Mouse (Mus musculus) heart, embryonic 12.5 days (tissue): Measurements from ENCODE around the gene Zfp341. TPM values are rescaled to one million over a fixed set of nuclear protein-coding genes. Genes with fewer than 3 reads are reported as not detected.
A peak's percentile ranks its signal among the peaks of the same experiment; 100 is the strongest.

Source experiments
- ATAC-seq: fragments of 200-750 bp; cut with Nextera tagmentation; 2 replicates; pipeline ENCODE4 v1.8.0; 2017; ENCODE audit warnings: moderate TSS enrichment, moderate library complexity; ENCODE audit not compliant: insufficient number of reproducible peaks, low FRiP score
- H3K27ac ChIP-seq: fragments of 300-500 bp; sonication (generic); 2 replicates; pipeline ENCODE4 v1.5.1; 2016; ENCODE audit warnings: mild to moderate bottlenecking, moderate library complexity; ENCODE audit not compliant: poor library complexity, severe bottlenecking
- H3K27me3 ChIP-seq: fragments of 300-500 bp; sonication (generic); replicated peaks from 2 replicates; pipeline ENCODE4 v1.6.1; 2016; ENCODE audit warnings: mild to moderate bottlenecking, moderate library complexity
- H3K36me3 ChIP-seq: fragments of 300-500 bp; sonication (generic); 2 replicates; pipeline ENCODE4 v1.6.1; 2016; ENCODE audit warnings: mild to moderate bottlenecking, moderate library complexity
- H3K4me1 ChIP-seq: fragments of 300-500 bp; sonication (generic); replicated peaks from 2 replicates; pipeline ENCODE4 v1.6.1; 2016; ENCODE audit warnings: mild to moderate bottlenecking
- H3K4me2 ChIP-seq: fragments of 300-500 bp; sonication (generic); 2 replicates; pipeline ENCODE4 v1.6.1; 2016; ENCODE audit warnings: mild to moderate bottlenecking, moderate library complexity
- H3K4me3 ChIP-seq: fragments of 300-500 bp; sonication (generic); 2 replicates; pipeline ENCODE4 v1.5.1; 2016; ENCODE audit warnings: mild to moderate bottlenecking
- H3K9ac ChIP-seq: fragments of 300-500 bp; sonication (generic); 2 replicates; pipeline ENCODE4 v1.6.1; 2016; ENCODE audit warnings: mild to moderate bottlenecking, moderate library complexity
- H3K9me3 ChIP-seq: fragments of 300-500 bp; sonication (generic); replicated peaks from 2 replicates; pipeline ENCODE4 v1.6.1; 2016; ENCODE audit warnings: mild to moderate bottlenecking, moderate library complexity
- WGBS: fragments of 180-500 bp; shearing (Covaris S2); methylation state at CpG from one replicate; pipeline ENCODE4 v1.1.7; 2016; 5-methylcytosine and 5-hydroxymethylcytosine counted together
- polyA plus RNA-seq: library from polyadenylated mRNA; unstranded; fragments of >200 nt; fragmentation: Nextera tagmentation; extraction: Ambion mirVana; gene quantifications from 2 replicates; pipeline ENCODE4 v1.2.1, GENCODE M21; 2016

Zfp341 gene
- polyA plus RNA-seq, 1 experiment from 2014 or later: 0.78 TPM

DNA sequence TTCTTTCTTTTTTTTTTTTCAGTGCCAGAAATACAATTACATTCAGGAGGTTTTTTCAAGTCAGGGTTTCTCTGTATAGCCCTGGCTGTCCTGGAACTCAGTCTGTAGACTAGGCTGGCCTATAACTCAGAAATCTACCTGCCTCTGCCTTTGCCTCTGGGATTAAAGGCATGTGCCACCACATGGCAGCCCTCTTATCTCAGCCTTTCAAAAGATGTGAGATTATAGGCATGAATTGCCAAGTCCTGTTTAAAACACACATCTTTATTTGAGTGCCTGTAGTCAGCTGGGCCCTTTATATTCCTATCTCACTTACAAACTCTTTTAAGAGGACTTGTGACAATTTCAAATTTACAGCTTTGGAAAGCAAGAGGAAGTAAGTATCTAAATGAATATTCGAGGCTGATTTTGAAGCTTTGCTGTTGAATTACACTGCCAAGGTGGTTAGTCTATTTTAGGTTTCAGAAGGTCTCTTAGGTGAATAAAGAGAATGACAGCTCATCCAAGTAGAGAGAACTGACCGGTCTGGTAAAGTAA is 42.8 kb downstream of the Zfp341 start:
- peaks cover 28% of the 10 kb centered on the region for H3K4me1 ChIP-seq
- peak overlapping the region; percentile 88 for H3K4me2 ChIP-seq
- no peak overlapping the region for H3K9ac ChIP-seq
- H3K36me3 ChIP-seq: peaks cover 3% of the 10 kb centered on the region; the same call in 1 of the 2 replicates
- no peak overlapping the region for H3K27ac ChIP-seq
- WGBS: 80% methylated on average over 2 of the region's 2 CpGs
- peak overlapping the region; percentile 92; the same call in 1 of the 2 replicates for H3K4me3 ChIP-seq
- H3K9me3 ChIP-seq: no peaks in the 10 kb centered on the region
- H3K27me3 ChIP-seq: no peaks in the 10 kb centered on the region
- no peak for ATAC-seq

DNA sequence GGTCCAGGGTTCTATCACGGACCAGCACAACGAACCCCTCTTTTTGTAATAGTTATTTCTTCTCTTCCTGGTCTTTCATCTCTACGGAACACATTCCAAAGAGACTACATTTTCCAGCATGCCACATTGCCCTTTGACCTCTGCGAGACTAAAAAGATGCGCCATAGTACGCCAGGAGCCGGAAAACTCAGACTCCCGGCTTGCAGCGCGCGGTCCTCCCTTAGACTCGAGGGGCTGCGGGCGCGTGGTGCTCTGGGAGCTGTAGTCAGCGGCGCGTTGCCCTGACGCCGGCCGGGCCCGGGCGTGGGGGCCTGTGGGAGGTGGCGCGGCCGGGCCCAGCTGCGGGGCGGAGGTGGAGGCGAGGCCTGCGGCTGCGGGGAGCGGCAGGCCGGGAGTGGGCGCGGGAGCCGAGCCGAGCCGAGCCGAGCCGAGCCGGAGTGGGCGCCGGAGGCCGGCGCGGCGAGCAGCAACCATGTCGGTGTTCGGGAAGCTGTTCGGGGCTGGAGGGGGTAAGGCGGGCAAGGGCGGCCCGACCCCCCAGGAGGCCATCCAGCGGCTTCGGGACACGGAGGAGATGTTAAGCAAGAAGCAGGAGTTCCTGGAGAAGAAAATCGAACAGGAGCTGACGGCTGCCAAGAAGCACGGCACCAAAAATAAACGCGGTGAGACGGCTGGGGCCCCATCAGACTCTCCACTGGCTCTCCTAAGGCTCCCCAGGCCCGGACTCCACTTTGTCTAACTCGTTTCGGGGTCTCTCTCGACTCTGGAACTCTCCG is 43.8 kb downstream of the Zfp341 start:
- no peaks in the 10 kb centered on the region for H3K9me3 ChIP-seq
- peak overlapping the region; percentile 97 for H3K9ac ChIP-seq
- peak overlapping the region; percentile 92 for H3K4me3 ChIP-seq
- peak overlapping the region; percentile 88 for H3K4me2 ChIP-seq
- under 1% methylated on average over 65 of the region's 67 CpGs for WGBS
- H3K27ac ChIP-seq: peak overlapping the region; percentile 85
- peaks cover 29% of the 10 kb centered on the region for H3K4me1 ChIP-seq
- ATAC-seq: peak; percentile 99
- H3K27me3 ChIP-seq: no peaks in the 10 kb centered on the region
- peaks cover 10% of the 10 kb centered on the region for H3K36me3 ChIP-seq

DNA sequence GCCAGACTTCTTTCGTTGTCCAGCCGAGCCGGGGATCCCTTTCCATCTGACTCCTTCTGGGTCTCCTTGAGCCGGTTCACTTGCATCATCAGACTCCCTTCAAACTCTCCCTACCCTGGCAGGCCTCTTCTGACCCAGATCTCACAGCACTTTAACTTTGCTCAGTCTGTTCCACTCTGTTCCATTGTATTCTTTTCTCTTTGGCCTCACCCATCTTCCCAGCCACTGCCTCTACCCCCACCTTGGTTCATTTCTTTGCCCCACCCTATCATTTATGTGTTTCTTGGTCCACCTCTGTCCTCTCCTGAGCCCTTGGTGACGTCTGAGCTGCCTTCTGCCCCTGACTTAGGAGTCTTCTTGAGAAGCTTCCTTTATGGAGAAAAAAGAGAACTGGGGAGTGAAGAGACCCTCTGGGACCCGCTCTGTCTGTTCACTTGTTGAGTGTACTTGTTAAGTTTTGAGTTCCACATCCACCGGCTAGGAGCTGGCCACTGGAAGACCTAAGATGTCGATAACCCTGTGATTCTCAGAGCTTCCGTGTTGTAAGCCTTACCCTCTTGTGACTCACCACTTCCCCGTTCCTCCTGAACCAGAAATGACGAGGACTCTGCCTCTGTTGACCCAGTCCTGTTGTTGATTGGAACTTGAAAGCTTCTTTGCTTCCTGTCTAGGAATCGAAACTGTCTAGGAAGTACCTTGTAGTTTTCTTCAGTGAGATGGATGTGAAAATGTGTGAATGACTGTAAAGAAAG is 44.6 kb downstream of the Zfp341 start:
- Histone ChIP-seq H3K4me2 (peak overlapping the region; percentile 88), H3K27me3 (no peaks in the 10 kb centered on the region), H3K4me1 (peaks cover 29% of the 10 kb centered on the region), H3K9me3 (no peaks in the 10 kb centered on the region), H3K36me3 (peaks cover 12% of the 10 kb centered on the region), H3K9ac (peak overlapping the region; percentile 97), H3K4me3 (peak overlapping the region; percentile 92), H3K27ac (peak overlapping the region; percentile 85)
- WGBS: 4% methylated on average over 12 of the region's 12 CpGs
- ATAC-seq: peak; percentile 34; the same call in 1 of the 2 replicates

DNA sequence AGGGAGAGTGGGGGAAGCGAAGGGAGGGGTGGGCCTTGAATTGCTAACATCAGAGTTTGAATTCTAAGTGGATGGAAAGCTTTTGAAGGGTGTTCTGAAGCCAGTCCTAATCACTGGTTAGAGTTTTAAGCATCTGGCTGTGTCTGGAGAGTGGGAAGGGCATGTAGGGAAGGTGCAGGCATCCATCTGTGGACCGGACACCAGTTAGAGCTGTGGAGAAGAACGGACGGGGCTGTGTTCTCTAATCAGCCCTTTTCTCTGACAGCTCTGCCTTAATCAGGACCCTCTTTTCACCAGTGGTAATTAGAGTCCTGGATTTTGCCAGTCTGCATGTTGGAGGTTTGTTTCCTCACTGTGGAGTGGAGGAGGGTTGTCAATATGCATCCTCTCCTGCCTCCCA is 46.0 kb downstream of the Zfp341 start:
- H3K27me3 ChIP-seq: no peaks in the 10 kb centered on the region
- H3K4me3 ChIP-seq: peak overlapping the region; percentile 92; the same call in 1 of the 2 replicates
- peak overlapping the region; percentile 88 for H3K4me2 ChIP-seq
- H3K9me3 ChIP-seq: no peaks in the 10 kb centered on the region
- peaks cover 15% of the 10 kb centered on the region for H3K36me3 ChIP-seq
- peaks cover 29% of the 10 kb centered on the region for H3K4me1 ChIP-seq
- H3K27ac ChIP-seq: peak overlapping the region; percentile 54
- H3K9ac ChIP-seq: peak overlapping the region; percentile 97; the same call in 1 of the 2 replicates
- 50% methylated on average over 4 of the region's 4 CpGs for WGBS
- no peak for ATAC-seq

DNA sequence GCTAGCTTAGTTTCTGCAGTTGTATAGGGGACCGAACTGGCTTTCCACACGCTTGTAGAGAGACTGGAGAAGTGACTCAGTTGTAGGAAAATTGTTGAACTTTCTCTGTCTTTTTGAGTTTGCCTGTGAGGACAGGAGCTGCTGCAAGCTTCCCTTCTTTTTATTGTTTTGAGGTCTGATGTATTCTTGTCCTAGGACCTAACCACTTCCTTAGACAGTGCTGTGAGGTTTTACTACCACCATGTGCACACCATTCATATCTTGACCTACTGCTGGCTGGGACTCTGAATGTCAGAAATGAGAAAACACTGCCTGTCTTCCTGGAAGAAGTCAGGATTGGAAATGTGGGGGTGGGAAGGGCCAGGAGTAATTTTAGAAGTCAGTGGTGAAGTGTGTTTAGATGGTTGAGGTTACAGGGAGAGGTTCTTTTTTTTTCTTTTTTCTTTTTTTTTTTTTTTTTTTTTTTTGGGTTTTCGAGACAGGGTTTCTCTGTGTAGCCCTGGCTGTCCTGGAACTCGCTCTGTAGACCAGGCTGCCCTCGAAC is 46.5 kb downstream of the Zfp341 start:
- H3K9ac ChIP-seq: peak overlapping the region; percentile 97; the same call in 1 of the 2 replicates
- H3K27ac ChIP-seq: peak overlapping the region; percentile 54; the same call in 1 of the 2 replicates

DNA sequence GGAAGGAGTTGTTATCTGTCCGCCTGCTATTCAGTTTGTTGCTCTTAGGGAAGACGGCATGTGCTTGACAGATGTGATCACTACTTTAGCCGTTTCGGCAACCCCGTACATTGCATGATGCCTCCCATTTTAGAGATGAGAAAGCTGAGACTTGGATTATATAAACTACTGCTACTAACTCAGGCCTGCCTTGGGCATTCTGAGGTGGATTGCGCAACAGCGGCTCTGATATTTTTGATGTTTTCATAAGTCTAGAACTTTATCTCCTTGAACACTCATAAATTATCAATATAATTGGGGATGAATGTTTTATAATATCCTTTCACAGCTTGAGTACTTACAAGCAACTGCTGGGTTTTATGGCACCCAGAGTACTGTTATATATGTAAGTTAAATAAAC is 55.6 kb downstream of the Zfp341 start:
- no peak for ATAC-seq
- Histone ChIP-seq H3K27me3 (no peaks in the 10 kb centered on the region), H3K36me3 (peaks cover 18% of the 10 kb centered on the region), H3K4me1 (peaks cover 28% of the 10 kb centered on the region), H3K4me3 (no peak overlapping the region), H3K27ac (no peak overlapping the region), H3K4me2 (no peak overlapping the region), H3K9me3 (no peaks in the 10 kb centered on the region), H3K9ac (no peak overlapping the region)
- WGBS: 59% methylated on average over 7 of the region's 7 CpGs

More for the DNA sequence above, 46.5 kb downstream of the Zfp341 start:
- Histone ChIP-seq H3K4me2 (peak overlapping the region; percentile 88), H3K4me3 (no peak overlapping the region; the same call in 1 of the 2 replicates), H3K36me3 (peaks cover 18% of the 10 kb centered on the region), H3K9me3 (no peaks in the 10 kb centered on the region), H3K4me1 (peaks cover 29% of the 10 kb centered on the region), H3K27me3 (no peaks in the 10 kb centered on the region)
- WGBS: 71% methylated on average over 5 of the region's 5 CpGs
- no peak for ATAC-seq

DNA sequence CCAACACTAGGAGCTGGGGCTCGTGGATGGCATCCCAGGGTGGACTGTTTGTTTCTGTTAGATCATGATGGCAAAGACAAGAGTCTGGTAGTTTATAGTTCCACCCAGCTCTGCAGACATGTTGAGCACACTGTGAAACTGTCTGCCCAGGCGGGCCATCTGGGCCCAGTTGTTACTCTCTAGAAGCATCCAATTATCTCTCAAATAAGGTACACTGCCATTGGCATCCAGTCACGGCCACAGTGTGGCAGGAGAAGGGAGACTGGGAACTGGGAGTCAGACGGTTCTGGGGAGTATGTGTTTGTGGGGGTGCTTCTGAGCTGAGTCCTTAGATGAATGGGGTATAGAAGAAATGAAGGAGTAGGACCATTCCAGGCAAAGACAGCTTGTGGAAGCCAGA is 57.0 kb downstream of the Zfp341 start:
- H3K9ac ChIP-seq: no peak overlapping the region

DNA sequence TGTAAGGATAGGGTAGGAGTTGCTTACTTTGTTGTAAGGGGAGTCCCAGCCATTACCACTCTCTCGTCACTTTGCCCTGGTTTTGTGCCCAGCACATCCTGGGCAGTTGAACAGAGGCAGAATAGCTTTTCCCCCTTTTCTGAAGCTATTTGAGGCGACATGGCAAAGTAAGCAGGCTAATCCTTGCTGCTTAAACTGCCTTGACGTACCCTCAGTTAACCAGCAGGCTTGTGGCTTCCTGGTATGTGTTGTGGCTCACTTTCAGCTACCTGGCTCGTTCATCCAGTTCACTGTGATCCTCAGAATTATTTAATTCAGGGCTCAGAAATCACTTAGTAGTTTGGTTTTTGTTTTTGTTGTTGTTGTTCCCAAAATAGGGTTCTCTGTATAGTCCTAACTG is 57.6 kb downstream of the Zfp341 start:
- ATAC-seq: no peak
- WGBS: 76% methylated on average over 4 of the region's 4 CpGs
- peaks cover 44% of the 10 kb centered on the region for H3K4me1 ChIP-seq

More for the DNA sequence above, 57.0 kb downstream of the Zfp341 start:
- no peak for ATAC-seq
- Histone ChIP-seq H3K27me3 (no peaks in the 10 kb centered on the region), H3K36me3 (peaks cover 14% of the 10 kb centered on the region; the same call in 1 of the 2 replicates), H3K27ac (no peak overlapping the region), H3K4me3 (no peak overlapping the region), H3K4me2 (no peak overlapping the region), H3K4me1 (peaks cover 40% of the 10 kb centered on the region), H3K9me3 (no peaks in the 10 kb centered on the region)
- WGBS: 76% methylated on average over 4 of the region's 4 CpGs

DNA sequence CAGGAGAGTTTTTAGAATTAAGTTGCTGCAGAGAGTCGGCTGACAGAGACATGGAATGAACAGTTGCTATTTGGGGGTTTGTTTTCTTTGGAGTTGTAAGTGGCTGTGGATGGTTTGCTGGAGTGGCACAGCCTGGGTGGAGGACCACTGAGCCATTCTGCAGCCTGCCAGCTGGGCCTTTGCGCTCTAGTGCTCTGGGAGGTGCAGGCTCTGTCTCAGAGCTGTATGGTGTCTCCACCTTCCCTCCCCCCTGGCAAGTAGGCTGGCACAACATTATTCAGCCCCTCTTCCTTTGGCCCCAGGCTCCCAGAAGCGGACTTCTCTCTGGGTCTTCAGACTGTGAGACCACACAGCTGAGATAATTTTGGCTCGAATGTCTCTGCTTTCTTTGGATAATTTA is 60.9 kb downstream of the Zfp341 start:
- 63% methylated on average over 4 of the region's 4 CpGs for WGBS
- H3K4me1 ChIP-seq: peaks cover 59% of the 10 kb centered on the region

More for the DNA sequence above, 57.6 kb downstream of the Zfp341 start:
- Histone ChIP-seq H3K9me3 (no peaks in the 10 kb centered on the region), H3K27me3 (no peaks in the 10 kb centered on the region), H3K27ac (no peak overlapping the region; the same call in 1 of the 2 replicates), H3K9ac (no peak overlapping the region), H3K4me3 (no peak overlapping the region), H3K36me3 (peaks cover 13% of the 10 kb centered on the region), H3K4me2 (no peak overlapping the region)

DNA sequence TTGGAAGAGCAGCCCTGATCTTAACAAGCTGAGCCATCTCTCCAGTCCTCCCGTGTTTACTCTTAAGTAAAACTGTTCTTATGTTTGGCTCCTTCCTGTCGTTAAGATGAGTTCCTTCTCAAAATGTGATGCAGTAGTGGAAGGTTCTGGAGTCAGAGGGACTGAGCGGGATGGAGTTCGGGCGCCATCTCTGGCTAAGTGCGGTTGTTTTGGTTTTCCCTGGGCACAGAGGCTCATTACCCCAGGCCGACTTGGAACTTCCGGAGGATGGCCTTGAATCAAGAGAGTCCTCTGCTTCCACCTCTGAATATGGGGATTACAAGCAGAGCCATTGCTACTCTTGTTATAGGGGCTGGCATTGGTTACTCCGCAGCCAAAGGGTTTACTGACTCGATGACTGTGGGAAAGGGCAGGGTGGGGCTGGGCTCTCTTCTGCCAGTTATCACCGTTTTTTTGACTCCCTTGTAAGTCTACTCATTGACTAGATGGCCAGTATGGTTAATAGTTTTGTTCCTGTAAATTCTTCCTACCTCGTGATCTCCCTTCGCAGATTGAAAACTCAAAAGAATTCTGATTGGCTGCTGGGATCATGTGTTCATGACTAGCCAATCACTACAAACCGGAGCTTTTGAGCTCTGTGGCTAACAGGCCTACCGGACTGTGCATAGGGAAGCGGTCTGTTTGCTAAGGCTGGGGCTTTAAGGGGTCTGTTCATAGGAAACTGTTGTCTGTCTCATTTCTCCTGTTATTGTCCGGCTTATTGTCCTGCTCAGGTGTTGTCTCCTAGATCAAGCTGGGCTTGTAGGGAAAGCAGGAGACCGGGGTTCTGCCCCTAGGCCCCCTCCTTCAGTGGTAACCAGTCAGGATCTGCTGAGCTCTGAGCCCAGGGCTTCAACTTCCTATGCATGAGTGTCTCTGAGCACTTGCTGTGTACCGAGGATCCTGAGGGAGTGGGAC is 63.8 kb downstream of the Zfp341 start:
- H3K9ac ChIP-seq: peak overlapping the region; percentile 55
- H3K9me3 ChIP-seq: no peaks in the 10 kb centered on the region
- H3K36me3 ChIP-seq: peaks cover 12% of the 10 kb centered on the region
- peak overlapping the region; percentile 97 for H3K27ac ChIP-seq
- H3K27me3 ChIP-seq: no peaks in the 10 kb centered on the region
- H3K4me2 ChIP-seq: peak overlapping the region; percentile 64
- peak overlapping the region; percentile 30 for H3K4me3 ChIP-seq
- peaks cover 62% of the 10 kb centered on the region for H3K4me1 ChIP-seq
- peak; percentile 86 for ATAC-seq
- 48% methylated on average over 19 of the region's 19 CpGs for WGBS

More for the DNA sequence above, 60.9 kb downstream of the Zfp341 start:
- no peaks in the 10 kb centered on the region for H3K9me3 ChIP-seq
- peaks cover 10% of the 10 kb centered on the region for H3K36me3 ChIP-seq
- ATAC-seq: no peak
- no peak overlapping the region for H3K4me3 ChIP-seq
- peak overlapping the region; percentile 69 for H3K27ac ChIP-seq
- no peaks in the 10 kb centered on the region for H3K27me3 ChIP-seq
- peak overlapping the region; percentile 10; the same call in 1 of the 2 replicates for H3K4me2 ChIP-seq
- H3K9ac ChIP-seq: peak overlapping the region; percentile 43; the same call in 1 of the 2 replicates
